Mouse (Mus musculus): ENCODE measurements around the gene Cabcoco1.

- TF ChIP-seq CTCF (IDR thresholded peaks at IDR 0.05; ENCODE audit: low read depth, low read length), result no peak
- no peak for TF ChIP-seq GATA1 (IDR thresholded peaks at IDR 0.05; ENCODE audit: borderline replicate concordance, low read length)
- TF ChIP-seq TAL1 (conservative IDR thresholded peaks at IDR 0.05; ENCODE audit: low read depth, low read length), result no peak
- TF ChIP-seq GATA2 (IDR thresholded peaks at IDR 0.05; ENCODE audit: borderline replicate concordance, low read depth, low read length), result no peak
- no peak for TF ChIP-seq POLR2AphosphoS5 (IDR thresholded peaks at IDR 0.05; ENCODE audit: insufficient replicate concordance, low read depth, low read length)
These were observed 50.1 kb downstream of the Cabcoco1 start for GRCm38 (mm10) chr10:68491557-68491956.

All from G1E (cell line).